Mouse (Mus musculus): ENCODE results near the gene Ppm1e.
"Not testable (repeated sequence)": the region's sequence is repeated elsewhere in the genome, so short reads cannot be mapped to it uniquely, and the experiment has no call there.

Ppm1e gene

DNA sequence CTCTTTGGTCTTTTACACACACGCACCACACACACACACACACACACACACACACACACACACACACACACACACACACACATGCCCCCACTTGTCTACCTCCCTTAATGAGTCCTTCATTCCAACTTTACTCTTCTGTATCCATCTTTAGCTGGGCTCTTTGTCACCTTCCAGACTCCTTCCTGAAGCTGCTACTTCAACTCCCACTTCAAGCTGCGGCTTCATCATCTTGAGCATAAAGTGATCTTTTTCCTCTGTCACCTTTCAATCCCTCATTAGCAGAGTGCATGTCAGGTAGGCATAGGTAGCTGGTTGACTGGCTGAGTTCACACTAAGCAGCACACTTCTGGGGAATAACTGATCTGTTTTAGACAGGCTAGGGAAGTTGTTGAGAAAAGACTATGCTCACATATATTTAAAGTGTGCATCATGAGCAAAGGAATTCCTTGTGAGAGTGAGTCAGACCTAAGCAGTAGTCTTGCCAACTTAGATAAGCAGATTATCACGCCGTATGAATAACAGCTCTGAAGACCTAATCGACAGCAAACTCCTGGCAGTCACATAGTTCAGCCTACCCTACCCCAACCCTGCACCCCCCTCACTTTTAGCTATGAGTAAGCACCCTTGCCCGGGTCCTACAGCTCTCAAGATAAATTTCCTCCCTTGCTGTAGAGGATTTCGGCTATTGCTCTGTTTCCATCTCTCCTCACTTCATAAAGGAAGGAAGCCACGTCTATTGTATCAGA lies 49.3 kb downstream of the Ppm1e start:
- no peak for DNase-seq (ENCODE audit: low spot score)

DNA sequence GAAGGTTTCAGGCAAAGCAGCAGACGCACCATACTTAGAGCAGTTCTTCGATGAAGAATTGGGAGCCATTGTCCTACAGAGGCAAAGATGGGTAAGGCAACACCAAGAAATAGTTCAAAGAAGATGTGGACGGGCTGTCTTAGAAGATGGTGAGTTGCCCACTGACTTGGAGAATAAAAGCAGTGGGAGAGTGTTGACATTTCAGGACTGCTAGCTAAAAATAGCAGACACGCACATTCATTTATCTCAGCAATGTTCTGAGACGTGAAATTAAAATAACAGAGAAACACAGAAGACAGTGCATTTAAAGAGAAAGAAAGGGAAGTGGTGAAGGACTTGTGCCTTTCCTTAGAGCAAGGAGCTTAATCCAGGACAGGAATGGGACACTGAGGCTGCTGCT lies 59.8 kb downstream of the Ppm1e start:
- DNase-seq (ENCODE audit: low spot score), result no peak

DNA sequence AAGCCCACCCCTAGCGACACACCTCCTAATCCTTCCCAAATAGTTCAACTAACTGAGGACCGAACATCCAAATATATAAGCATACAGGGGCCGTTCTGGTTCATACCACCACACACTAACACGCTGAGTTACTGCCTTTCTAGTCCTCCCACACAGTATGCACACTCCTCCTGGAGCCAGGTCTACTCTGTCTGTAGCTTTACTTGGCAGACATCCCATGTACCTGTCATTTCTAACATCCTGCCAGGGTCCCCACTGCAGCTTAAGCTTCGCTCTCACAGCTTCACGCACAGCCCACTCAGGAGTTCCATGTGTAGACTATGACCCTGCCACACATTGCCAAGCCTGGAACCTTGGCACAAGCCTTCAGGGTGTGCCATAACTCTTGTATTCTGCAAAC lies 62.4 kb downstream of the Ppm1e start:
- no peak for DNase-seq (ENCODE audit: low spot score)

DNA sequence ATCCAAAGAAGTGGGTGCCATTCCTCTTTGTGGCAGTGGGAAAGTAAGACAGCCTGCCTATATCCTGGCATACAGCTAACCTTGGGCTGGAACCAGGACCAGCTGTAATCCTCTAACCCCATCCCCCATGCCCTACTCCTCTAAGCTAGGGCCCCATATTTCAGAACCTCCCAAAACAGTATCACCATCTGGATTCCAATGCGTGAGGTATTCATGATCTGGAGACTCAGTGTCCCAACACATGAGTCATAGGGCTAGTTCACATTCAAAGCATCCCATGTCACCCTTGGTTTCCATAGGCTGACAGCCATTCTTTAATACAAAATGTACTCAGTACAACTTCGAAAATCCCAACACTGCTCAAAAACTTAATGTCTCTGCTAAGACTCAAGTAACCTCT lies 63.2 kb downstream of the Ppm1e start:
- DNase-seq (ENCODE audit: low spot score), result no peak

DNA sequence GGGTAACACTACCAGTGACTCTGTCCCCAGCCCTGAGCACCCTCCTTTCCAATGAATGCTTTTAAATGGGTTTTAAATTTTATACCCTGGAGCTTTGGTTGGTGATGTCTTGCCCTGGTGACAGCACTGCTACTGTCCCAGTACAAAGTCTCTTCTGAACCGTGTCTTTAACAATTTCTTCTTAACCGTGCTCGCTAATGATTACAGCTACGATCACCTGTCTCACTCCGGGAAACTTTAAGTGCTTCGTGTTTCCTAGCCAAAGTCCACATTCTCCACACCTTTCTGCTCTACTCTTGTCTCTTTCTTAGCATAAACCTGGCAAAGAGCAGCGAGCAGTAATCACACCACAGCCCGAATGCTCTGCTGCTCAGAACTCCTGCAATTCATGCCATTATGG lies 69.5 kb downstream of the Ppm1e start:
- DNase-seq (ENCODE audit: low spot score), result no peak

DNA sequence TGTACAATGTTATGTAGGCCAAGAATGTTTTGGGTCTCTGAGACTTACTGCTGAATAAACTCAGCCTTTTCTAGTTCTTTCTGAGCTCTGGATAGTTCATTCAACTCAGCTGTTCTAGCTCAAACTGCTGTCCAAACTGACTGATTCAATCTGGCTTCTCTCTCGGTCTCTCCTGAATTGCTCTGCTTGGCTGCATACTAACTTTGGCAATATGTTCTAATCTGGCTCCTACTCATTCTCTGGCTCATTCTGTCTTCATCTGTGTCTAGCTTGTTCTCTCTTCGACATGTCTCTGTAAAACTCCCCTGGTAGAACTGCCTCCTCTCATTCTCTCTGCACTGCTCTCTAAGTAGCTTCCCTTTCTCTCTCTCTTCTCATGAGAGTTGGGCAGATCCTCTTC lies 72.6 kb downstream of the Ppm1e start:
- DNase-seq (ENCODE audit: low spot score), result no peak

DNA sequence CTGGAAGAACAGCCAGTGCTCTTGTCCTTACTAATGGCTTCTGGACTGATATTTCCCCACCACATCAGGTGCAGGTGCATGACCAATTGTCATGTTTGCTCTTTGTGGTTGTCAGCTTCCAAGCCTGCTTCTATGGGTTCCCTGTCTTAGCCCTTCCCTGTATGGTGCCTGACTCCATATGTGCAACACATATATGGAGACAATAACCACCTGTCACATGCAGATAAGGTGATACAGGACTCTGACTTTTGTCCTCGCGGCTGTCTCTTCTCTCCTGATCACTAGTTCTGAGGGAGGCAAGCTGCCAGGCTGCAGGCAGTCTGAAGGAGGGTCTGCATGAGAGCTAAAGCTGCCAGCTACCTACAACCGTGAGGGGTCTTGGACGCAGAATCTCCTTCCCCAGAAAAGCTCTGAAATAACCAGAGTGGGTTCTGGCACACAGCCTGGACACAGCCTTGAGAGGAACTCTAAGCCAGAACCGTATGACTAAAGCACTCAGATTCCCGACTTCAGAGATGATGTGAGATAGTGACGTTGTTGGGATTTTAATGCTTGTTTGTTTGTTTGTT lies 76.8 kb downstream of the Ppm1e start:
- no peak for DNase-seq (ENCODE audit: low spot score)

DNA sequence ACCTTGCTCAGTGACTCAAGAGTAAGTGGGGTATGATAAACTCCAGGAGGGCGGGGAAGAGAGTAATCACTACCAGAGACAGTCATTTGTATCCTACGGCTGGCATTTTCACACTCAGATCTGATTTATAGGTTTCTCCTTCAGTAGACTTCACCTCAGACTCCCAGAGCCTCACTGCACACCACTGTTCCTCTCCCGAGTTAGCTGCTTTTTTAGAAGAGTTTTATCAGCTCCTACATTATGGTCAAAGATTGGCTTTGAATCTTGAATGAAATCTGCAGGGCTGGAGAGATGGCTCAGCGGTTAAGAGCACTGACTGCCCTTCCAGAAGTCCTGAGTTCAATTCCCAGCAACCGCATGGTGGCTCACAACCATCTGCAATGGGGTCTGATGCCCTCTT lies 79.4 kb downstream of the Ppm1e start:
- DNase-seq (ENCODE audit: low spot score), result no peak

DNA sequence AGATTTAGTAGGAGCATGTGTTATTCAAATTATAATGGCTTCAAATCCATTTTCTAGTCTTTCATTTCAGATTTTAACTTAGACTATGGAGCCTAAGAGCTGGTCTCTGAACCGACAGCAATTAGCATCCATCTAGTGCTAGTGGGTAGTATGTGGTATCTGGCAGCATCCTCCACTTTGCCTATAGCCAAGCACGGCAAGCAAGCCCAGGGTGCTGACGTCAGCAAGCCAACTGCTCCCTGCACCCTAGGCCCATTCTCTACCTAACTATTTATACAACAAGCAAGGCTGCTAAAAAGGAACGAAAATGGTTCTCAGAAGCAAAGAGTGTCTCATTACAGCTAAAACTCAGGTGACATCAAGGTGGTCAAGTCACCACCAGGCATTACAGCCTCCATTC lies 80.0 kb downstream of the Ppm1e start:
- DNase-seq (ENCODE audit: low spot score), result no peak

DNA sequence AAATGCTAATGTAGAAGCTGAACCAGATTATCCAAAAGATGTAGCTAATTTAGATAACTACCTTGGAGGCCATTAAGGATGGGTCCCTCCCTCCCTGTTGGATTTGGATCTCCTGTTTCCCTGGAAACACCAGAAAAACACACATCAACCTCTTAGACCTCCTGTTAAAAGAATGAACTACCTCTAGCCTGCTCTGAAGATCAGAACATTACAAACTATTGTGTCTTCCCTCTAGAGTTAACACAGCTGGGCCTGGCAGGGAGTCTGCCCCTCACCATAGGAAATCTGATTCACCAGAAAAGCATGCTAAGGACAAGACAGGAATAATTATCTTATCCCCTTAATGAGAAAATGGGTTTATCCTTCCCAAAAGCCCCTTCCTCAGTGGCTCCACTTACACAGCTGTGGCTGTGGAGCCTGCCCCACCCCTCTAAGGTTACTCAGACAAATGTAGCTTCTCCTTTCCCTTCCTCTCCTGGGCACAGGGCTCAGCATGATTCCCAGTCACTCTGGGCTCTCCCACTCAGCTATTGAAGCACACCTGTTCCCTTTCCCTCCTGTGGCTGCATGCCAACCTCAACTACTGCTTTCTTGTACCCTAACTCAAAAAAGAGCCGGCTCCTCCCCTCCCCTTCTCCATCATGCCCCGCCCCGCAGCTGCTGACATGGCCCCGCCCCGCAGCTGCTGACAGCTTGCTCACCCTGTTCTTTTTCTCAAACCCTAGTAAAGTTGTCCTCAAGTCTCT lies 82.4 kb downstream of the Ppm1e start:
- no peak for DNase-seq (ENCODE audit: low spot score)

DNA sequence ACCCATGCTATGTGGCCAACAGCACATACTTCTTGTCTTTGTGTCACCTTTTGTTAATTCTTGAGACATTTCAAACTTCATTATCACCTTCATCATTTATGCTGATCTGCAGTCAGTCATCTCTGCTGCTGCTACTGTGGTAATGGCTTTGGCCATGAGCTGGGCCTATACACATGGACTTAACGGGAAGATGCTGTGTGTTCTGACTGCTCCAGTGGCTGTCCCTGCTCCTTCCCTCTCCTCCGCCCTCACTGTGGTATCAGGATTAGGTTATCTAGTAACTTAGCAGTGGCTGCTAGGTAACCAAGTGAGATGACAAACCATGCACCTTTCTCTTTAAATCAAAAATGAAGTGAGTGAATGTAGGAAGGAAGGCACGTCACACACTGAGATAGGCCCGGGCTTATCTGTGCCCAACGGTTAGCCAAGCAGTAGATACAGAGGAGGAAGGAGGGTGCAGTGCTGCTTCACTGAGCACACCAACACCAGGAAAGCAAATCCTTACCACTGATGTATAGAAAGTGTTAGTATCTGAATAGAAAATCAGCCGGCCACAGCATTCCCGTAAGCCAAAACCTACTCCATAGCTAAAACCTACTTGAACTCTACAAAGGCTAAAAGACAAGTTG lies 83.3 kb downstream of the Ppm1e start:
- DNase-seq (ENCODE audit: low spot score), result no peak

DNA sequence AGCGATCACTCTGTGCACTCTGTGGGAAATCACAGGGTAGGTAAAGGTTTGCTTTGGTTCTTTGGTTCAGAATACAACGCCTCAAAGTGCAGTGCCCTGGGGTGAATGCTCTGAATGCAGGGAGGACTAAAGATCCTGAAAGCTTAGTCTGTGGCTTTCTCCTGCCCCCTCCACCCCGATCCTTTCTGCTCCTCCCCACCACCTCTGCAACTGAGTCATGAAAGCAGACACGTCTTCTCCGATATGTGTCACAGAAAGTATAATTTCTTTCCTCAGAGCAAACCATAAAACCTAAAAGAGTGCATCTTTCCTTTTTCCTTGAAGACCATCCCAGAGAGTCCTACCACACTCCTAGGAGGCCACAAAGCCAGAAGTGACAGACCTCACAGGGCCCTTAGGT lies 86.1 kb downstream of the Ppm1e start:
- DNase-seq (ENCODE audit: low spot score), result no peak

DNA sequence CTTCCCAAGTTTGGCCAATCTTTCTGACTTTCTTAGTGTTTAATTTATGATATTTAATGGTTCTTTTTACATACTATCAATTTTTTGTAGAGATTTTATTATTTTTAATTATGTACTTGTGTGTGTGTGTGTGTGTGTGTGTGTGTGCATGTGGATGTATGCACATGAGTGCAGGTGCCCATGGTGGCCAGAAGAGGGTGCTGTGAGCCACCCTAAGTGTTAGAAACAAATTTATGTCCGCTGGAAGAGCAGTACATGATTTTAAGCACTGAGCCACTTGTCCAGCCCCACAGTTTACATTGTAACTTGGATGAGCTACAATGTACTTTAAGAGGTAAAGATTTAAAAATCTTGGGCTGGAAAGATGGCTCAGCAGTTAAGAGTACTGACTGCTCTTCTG lies 87.3 kb downstream of the Ppm1e start:
- DNase-seq (ENCODE audit: low spot score), result no peak

DNA sequence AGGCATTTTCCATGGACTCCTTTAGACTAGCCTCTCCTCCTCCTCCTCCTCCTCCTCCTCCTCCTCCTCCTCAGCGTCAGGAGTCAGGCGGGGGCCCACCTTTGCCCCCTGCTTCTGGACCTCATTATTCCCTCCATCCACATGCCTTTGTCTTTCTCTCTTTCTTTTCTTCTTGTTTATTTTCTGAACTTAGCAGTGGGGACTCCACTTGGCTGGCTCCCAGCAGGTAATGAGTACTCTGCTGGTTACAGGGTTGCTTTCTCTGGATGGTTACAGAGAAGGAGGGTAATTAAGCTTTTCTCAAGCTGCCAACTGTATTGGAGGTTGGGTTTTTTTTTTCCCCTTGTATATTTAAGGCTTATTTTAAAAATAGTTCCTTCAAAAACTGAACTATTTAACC lies 87.9 kb downstream of the Ppm1e start:
- no peak for DNase-seq (ENCODE audit: low spot score)

DNA sequence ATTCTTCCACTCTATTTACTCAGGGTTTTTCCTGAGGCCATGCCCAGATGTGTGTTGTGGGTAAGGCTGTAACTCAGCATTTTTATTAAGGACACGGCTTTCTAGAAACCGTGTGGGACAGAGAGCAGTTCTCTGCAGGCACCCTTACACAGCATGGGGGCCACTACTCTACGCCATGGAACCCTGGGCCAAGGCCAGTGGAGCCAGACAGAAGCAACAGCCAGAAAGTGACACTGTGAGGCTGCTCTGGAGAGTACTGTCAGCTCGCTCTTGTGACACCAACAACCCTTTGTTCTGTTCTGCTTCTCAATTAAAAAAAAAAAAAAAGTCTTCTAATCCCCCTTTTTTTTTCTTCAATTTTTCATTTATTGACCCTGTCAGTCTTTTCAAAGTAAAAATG lies 88.4 kb downstream of the Ppm1e start:
- DNase-seq (ENCODE audit: low spot score), result no peak

DNA sequence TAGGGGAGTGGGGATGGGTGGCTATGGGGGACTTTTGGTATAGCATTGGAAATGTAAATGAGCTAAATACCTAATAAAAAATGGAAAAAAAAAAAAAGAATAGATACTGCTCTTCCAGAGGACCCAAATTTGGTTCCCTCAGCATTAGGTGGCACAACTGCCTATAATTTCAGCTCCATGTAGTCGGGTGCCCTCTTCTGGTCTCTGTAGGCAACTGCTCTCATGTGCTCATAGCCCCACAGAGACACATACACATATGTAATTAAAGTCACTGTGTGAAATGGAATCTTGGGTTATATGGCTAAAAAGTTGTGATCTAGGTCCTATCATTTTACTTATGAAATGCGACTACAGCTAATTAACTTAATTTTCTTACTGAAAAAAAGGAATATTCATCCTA lies 90.0 kb downstream of the Ppm1e start:
- DNase-seq (ENCODE audit: low spot score), result no peak

DNA sequence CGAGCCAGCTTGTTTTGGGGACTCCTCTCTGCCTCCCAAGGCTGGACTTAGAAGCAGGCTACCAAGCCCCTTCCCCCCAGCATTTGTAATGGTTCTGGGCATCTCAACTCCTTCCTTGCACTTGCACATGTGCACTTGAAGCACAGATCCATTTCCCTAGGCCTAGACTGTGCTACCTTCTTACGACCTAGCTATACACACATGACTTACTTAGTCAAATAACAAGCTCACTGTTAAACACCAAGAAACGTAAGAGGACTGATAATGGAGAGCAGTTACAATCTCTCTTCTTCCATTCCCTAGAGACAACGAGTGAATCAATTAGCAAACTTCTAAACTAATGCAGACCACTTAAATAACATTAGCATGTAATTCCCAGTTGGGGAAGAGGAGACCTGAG lies 92.6 kb downstream of the Ppm1e start:
- DNase-seq (ENCODE audit: low spot score), result no peak

DNA sequence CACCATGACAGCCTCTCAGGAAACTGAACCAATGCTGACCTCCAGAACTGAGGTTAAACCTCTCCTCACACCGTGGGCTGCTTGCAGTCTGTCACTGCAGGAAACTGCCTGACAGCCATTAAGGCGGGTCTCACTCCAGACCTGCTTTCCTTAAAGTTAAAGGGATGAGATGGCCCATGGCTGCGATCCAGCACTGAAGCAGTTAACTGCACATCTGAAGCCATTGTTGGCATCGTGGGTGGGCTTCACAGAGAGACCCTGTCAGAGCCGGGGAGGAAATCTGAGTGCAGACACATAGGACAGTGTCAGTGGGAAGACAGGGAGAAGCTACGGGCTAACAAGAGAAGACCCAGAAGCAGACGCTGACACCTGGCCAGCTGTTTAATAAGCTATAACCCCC lies 94.9 kb downstream of the Ppm1e start:
- DNase-seq (ENCODE audit: low spot score), result no peak

DNA sequence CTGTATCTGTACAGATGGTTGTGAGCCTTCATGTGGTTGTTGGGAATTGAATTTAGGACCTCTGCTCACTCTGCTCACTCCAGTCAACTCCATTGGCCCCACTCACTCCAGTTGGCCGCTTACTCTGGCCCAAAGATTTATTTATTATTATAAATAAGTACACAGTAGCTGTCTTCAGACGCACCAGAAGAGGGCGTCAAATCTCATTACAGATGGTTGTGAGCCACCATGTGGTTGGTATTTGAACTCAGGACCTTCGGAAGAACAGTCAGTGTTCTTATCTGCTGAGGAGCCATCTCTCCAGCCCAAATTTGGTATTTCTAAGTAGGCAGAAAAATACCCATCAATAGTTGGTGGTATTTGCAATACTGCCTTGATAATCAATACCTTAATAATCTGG lies 97.1 kb downstream of the Ppm1e start:
- DNase-seq (ENCODE audit: low spot score), result not testable (repeated sequence)

DNA sequence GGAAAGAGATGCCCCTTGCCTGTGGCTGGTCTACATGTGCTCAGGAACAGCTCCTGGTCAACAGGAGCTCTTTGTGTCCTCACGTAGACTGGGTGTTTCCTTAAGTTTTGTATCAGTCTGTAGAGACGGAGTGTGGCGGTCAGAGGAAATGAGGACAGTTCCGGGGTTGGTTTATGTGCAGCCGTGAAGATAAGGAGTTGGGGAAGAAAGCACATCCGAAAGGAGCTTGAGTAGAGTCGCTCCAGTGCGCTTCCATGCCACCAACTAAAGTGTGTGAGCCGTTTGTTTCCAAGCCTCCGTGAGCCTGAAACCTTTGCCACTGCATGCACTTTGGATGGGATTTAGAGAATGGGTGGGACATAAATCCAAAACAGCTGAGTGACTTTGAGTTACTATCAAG lies 99.0 kb downstream of the Ppm1e start:
- DNase-seq (ENCODE audit: low spot score), result no peak

DNA sequence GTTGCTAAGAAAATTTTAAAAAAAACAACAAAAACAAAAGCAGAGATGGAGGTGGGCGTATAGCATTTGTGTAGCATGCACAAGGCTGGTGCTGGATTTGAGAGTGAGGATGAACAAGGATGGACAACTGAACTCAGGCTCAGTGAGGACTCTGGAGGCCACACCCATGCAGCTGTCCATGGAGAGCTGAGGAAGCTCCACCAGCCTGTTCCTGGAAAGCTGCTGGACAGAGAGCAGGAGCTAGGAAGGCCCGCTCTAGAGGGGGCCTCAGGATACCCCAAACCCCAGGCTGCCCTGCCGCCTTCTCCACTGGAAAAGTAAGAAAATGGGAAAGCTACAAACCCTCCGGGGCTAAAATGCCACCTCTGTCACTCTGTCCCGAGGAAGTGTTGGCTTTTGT lies 101.5 kb downstream of the Ppm1e start:
- DNase-seq (ENCODE audit: low spot score), result no peak

DNA sequence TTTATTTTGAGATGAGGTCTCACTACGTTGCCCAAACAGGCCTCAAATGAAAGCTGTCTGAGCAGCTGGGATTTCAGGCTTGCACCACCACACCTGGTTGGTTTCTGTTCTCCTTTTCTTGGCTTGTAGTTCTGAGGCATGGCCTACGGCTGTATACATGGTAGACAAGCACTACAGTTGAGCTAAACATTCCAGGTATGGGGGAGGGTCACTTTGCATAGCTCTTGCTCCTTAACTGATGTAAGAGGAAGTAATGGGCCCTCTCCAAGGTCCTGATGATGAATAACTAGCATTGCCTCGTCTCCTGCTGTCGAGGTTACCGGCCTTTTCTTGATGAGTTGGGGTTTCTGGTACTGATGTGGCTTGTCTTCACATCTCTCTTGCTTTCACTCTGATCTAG lies 104.7 kb downstream of the Ppm1e start:
- DNase-seq (ENCODE audit: low spot score), result no peak

DNA sequence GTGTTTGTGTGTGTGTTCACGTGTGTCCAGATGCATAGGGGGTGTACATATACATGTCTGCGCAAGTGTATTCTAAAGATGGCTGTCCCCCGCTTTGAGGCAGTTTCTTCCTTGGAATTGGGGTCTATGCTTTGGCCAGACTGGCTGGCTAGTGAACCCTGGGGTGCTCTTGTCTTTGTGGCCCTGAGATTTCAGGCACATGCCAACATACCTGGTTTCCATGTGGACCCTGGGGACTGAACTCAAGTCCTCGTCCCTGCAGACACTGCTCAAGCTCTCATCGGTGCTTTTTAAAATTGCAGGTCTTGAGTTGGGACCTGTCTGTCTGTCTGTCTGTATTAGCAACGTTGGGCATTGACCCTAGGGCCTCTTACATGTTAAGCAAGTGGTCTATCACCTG lies 105.5 kb downstream of the Ppm1e start:
- no peak for DNase-seq (ENCODE audit: low spot score)
